Mouse (Mus musculus) small intestine, adult 10 weeks (tissue): ENCODE results near the gene Spn. TPM values are rescaled to one million over a fixed set of nuclear protein-coding genes. Genes with fewer than 3 reads are reported as not detected.

Experiments
- polyA plus RNA-seq: library from polyadenylated mRNA; stranded (reverse); fragments of 350-450 nt; fragmentation: Illumina TruSeq; extraction: RNeasy Lipid Tissue Mini Kit (QIAGEN cat#74804); gene quantifications from one replicate; pipeline ENCODE4 v1.2.3, GENCODE M21; 2014; ENCODE audit warnings: low replicate concordance

Gene Spn
- polyA plus RNA-seq = 0.89 TPM

GRCm38 (mm10) chr7:127137262-127138017, at the start of gene Spn:
Gene Spn (minus strand): TSS chr7:127137823.

GRCm38 (mm10) chr7:127121911-127122270, 15.7 kb downstream of the Spn start, which contains the start of gene Qprt:
Gene Qprt (minus strand): TSS chr7:127122226.

DNA sequence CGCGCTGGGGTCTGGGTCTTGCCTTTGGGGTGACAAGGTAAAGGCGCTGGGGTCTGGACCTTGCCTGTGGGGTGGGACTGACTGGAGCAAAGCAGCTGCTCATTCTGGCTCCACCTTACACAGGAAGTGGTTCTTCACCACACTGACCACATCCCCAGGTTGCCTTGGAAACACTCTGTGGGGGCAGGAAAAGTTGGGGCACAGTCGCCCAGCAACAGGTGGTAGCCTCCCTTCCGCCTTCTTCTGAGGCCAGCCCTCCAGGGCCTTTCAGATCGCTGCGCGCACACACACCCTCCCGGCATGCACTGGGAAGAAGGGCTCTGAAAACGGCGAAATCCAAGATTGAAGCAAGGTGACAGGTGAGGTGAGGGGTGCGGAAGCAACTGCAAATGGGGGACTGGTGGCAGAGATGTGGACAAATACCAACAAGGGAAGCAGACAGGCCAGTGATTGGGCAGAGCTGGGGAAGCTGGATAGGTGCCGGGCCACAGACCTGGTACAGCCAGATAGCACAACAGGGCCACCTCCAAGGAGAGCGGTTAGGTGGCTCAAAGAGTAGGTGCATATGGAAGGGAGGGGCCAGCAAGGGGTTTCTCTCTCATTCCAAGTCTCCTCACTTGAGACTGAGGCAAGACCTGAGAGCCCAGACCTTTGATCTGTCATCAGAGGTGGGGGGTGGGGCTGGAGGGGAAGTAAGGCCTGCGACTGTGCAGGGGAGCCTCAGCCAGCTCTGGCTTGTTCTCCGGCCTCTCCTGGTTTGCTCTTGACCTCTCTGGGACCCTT, 46.3 kb downstream of the Spn start, which contains the start of gene AI467606:
Gene AI467606, plus strand, starts transcription at position 246 of the 783 bp plus-strand sequence.

DNA sequence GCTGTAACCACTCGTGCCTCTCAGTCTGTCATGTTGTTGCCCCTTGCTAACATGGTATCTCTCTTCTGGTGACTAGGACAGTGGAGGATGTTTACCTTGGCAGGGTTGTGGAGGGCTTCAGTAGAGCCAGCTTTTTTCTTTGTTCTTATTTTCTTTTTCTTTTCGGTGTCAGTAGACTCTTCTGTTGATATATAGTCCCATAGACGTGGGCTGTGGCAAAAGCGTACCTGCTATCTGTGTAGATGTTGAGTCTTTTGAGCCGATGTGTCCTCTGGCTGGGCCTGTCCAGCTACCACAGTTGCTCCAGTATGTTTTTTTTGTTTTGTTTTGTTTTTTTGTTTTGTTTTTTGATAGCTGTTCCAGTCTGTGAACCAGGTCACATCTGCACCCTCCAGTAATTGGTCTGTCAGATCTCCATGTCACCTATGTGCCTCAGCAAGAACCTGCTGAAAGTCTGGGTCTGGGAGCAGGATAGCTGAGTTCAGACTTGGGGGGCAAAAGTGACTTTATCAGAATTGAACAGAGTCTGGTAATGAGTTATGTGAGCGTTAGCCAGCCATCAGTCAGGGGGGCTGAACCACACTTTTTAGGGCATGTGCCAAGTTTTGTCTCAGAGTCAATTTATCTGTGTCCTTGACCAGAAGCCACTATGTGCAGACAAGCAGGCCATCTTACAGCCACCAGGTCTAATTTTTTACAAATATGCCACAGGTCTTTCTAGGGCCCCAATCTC, 50.2 kb downstream of the Spn start, which contains the start of gene Zg16:
Gene Zg16, minus strand, starts transcription at position 51 of the 733 bp plus-strand sequence.

Other genes starting within 250 kb of the Spn start
- 5.0 TPM for gene Tmem219, start 214.9 kb downstream of the Spn start, polyA plus RNA-seq
- 1.8 TPM for gene Kctd13, start 208.9 kb downstream of the Spn start, polyA plus RNA-seq
- not detected for gene Asphd1, start 188.2 kb downstream of the Spn start, polyA plus RNA-seq
- gene Sez6l2, start 187.3 kb downstream of the Spn start, polyA plus RNA-seq = 0.78 TPM
- gene Cdipt, start 161.9 kb downstream of the Spn start, polyA plus RNA-seq = 15.7 TPM
- 0.45 TPM for gene Cdiptos, start 161.7 kb downstream of the Spn start, polyA plus RNA-seq
- 0.74 TPM for gene Mvp, start 123.2 kb downstream of the Spn start, polyA plus RNA-seq
- not detected for gene Pagr1b, start 121.3 kb downstream of the Spn start, polyA plus RNA-seq
- not detected for gene Pagr1a, start 120.5 kb downstream of the Spn start, polyA plus RNA-seq
- gene Gm42742, start 116.7 kb downstream of the Spn start, polyA plus RNA-seq = 0.52 TPM
- not detected for gene Prrt2, start 116.6 kb downstream of the Spn start, polyA plus RNA-seq
- 13.0 TPM for gene Maz, start 110.8 kb downstream of the Spn start, polyA plus RNA-seq
- gene Kif22, start 95.4 kb downstream of the Spn start, polyA plus RNA-seq = 0.97 TPM
- gene Zg16, start 50.5 kb downstream of the Spn start, polyA plus RNA-seq = 380 TPM
- gene AI467606, start 46.5 kb downstream of the Spn start, polyA plus RNA-seq = 1.6 TPM
- gene Qprt, start 15.6 kb downstream of the Spn start, polyA plus RNA-seq = 0.48 TPM
- gene Cd2bp2, start 58.2 kb upstream of the Spn start, polyA plus RNA-seq = 9.1 TPM
- 3.0 TPM for gene Tbc1d10b, start 70.6 kb upstream of the Spn start, polyA plus RNA-seq
- gene Mylpf, start 71.1 kb upstream of the Spn start, polyA plus RNA-seq = not detected
- 0.63 TPM for gene Zfp553, start 95.2 kb upstream of the Spn start, polyA plus RNA-seq
- 1.5 TPM for gene Sept1, start 95.3 kb upstream of the Spn start, polyA plus RNA-seq
- gene Zfp771, start 106.5 kb upstream of the Spn start, polyA plus RNA-seq = not detected
- 0.78 TPM for gene Dctpp1, start 122.9 kb upstream of the Spn start, polyA plus RNA-seq
- gene Sephs2, start 136.2 kb upstream of the Spn start, polyA plus RNA-seq = 171 TPM
- gene Itgal, start 158.4 kb upstream of the Spn start, polyA plus RNA-seq = 1.3 TPM
- 2.2 TPM for gene Zfp768, start 207.8 kb upstream of the Spn start, polyA plus RNA-seq
- 5.3 TPM for gene Zfp747, start 238.2 kb upstream of the Spn start, polyA plus RNA-seq
- 2.9 TPM for gene 9130019O22Rik, start 249.3 kb upstream of the Spn start, polyA plus RNA-seq